Mouse (Mus musculus) forebrain, postnatal 0 days (tissue): Measurements from ENCODE around the gene Msi2. TPM values are rescaled to one million over a fixed set of nuclear protein-coding genes. Genes with fewer than 3 reads are reported as not detected.

Experiments
- ATAC-seq: fragments of 200-750 bp; cut with Nextera tagmentation; 2 replicates; pipeline ENCODE4 v1.8.0; 2017; ENCODE audit warnings: mild to moderate bottlenecking, moderate library complexity
- DNase-seq: peaks from one replicate; pipeline ENCODE4 v3.0.0-alpha.2; 2015
- H3K27ac ChIP-seq: fragments of 300-500 bp; sonication (generic); 2 replicates; pipeline ENCODE4 v1.5.1; 2014; ENCODE audit warnings: low read depth, mild to moderate bottlenecking, antibody characterized with exemption, low read length, moderate library complexity, mixed read lengths
- H3K27me3 ChIP-seq: fragments of 300-500 bp; sonication (generic); 2 replicates; pipeline ENCODE4 v1.6.1; 2014; ENCODE audit warnings: mild to moderate bottlenecking, low read length, mixed read lengths; ENCODE audit not compliant: insufficient read depth
- H3K36me3 ChIP-seq: fragments of 300-500 bp; sonication (generic); 2 replicates; pipeline ENCODE4 v1.6.1; 2014; ENCODE audit warnings: mild to moderate bottlenecking, moderate library complexity; ENCODE audit not compliant: insufficient read depth
- H3K4me1 ChIP-seq: fragments of 300-500 bp; sonication (generic); 2 replicates; pipeline ENCODE4 v1.6.1; 2014; ENCODE audit warnings: antibody characterized with exemption; ENCODE audit not compliant: insufficient read depth
- H3K4me2 ChIP-seq: fragments of 300-500 bp; sonication (generic); 2 replicates; pipeline ENCODE4 v1.6.1; 2014; ENCODE audit warnings: low read depth, mild to moderate bottlenecking, moderate library complexity
- H3K4me3 ChIP-seq: fragments of 300-500 bp; sonication (generic); 2 replicates; pipeline ENCODE4 v1.5.1; 2014; ENCODE audit warnings: low read depth, low read length, mixed read lengths
- H3K9ac ChIP-seq: fragments of 300-500 bp; sonication (generic); 2 replicates; pipeline ENCODE4 v1.6.1; 2014; ENCODE audit warnings: mild to moderate bottlenecking
- H3K9me3 ChIP-seq: fragments of 300-500 bp; sonication (generic); 2 replicates; pipeline ENCODE4 v1.6.1; 2016; ENCODE audit warnings: low read length
- CTCF ChIP-seq: sonication (generic); IDR thresholded peaks from 2 replicates; pipeline ENCODE4 v1.5.1; 2016; ENCODE audit warnings: antibody characterized with exemption, control low read depth, low read depth
- WGBS: fragments of 180-500 bp; shearing (Covaris S2); extraction: QIAGEN DNeasy Blood & Tissue Kit; methylation state at CpG from one replicate; pipeline ENCODE4 v1.1.7; 2014; 5-methylcytosine and 5-hydroxymethylcytosine counted together
- polyA plus RNA-seq: library from polyadenylated mRNA; unstranded; fragments of >200 nt; fragmentation: Nextera tagmentation; extraction: Ambion mirVana; gene quantifications from 2 replicates; pipeline ENCODE4 v1.2.1, GENCODE M21; 2015
- total RNA-seq: library from RNA; depleted of rRNA; stranded (reverse); fragments of >200 nt; gene quantifications from 2 replicates; pipeline ENCODE4 v1.2.3, GENCODE M21; 2014

Msi2 gene
- total and polyA plus RNA-seq, 2 experiments from 2014 or later, result 18.5 to 107 TPM

- no peaks in the 10 kb centered on the region for H3K9me3 ChIP-seq
- H3K4me2 ChIP-seq, result no peak overlapping the region
- 29% methylated on average over 2 of the region's 2 CpGs for WGBS
- peaks cover 9% of the 10 kb centered on the region; the same call in 1 of the 2 replicates for H3K4me1 ChIP-seq
- no peak for TF ChIP-seq CTCF
- DNase-seq (no peak), ATAC-seq (no peak; the same call in 1 of the 2 replicates)
- H3K4me3 ChIP-seq, result no peak overlapping the region
- H3K27ac ChIP-seq, result no peak overlapping the region
- no peak overlapping the region for H3K9ac ChIP-seq
- no peaks in the 10 kb centered on the region for H3K36me3 ChIP-seq
- no peaks in the 10 kb centered on the region for H3K27me3 ChIP-seq
Measured at GRCm38 (mm10) chr11:88515267-88515666, 203.0 kb downstream of the Msi2 start.

DNA sequence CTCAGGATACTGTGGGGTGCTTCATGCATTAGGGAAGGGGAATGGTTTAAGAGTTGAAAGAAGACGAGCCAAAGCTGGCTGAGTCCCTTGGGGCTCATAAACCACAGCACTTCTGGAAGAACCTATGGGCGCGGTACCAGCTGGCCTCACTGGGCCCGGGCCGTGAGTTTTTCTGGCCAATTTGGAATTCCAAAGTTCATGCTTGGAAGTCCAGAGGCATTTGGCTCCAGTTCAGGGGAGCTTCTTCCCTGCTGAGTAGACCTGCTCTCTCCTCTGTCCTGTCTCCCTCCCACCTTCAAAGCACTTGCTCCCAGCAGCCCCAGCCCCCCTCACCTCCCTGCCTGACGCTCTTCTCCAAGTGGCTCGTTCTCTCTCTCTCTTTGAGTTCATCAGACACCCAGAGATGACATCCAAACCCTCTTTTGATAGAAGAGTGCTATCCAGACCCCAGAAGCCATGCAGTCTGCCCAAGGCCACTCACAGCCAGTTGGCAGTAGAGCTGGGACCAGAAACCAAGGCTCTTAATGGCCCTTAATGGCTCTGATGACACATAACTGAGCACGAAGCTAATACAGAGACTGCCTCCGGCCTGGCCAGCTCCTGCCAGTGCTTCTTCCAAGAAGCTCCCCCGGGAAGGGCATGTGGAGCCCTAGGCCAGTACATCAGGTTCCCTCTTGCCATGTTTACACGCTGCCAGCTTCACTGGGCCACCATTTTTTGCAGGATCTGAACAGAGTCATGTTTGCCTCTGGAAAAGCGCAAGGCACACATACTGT is 204.0 kb downstream of the Msi2 start:
- no peaks in the 10 kb centered on the region for H3K36me3 ChIP-seq
- no peak overlapping the region for H3K27ac ChIP-seq
- H3K4me3 ChIP-seq, result no peak overlapping the region
- no peak overlapping the region for H3K4me2 ChIP-seq
- 83% methylated on average over 12 of the region's 12 CpGs for WGBS
- ATAC-seq, result no peak
- H3K9me3 ChIP-seq, result no peaks in the 10 kb centered on the region
- H3K4me1 ChIP-seq, result peaks cover 9% of the 10 kb centered on the region; the same call in 1 of the 2 replicates
- no peak overlapping the region for H3K9ac ChIP-seq
- no peak for DNase-seq
- H3K27me3 ChIP-seq, result no peaks in the 10 kb centered on the region
- TF ChIP-seq CTCF, result no peak

DNA sequence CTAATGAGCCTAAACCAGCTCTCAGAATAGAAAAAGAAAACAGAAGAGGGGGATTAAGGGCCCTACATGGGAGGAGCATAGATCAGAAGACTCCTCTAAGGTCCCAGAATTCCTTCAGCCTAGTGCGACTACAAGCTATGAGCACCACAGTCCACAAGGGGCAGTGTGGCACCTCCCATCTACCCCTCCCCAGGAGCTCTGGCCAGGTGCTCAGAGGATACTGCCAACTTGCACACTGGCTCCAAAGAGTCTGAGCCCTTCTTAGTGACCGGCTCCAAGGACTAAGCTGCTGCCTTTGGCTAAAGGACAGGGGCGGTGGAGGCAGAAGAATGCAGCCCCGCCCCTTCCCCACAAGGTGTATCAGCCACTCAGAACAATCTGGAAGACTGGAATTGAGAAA is 205.7 kb downstream of the Msi2 start:
- no peak for DNase-seq
- H3K27ac ChIP-seq, result no peak overlapping the region
- no peak overlapping the region for H3K4me2 ChIP-seq
- H3K9me3 ChIP-seq, result no peaks in the 10 kb centered on the region
- 23% methylated on average over 4 of the region's 4 CpGs for WGBS
- no peaks in the 10 kb centered on the region for H3K27me3 ChIP-seq
- peak; percentile 63 for TF ChIP-seq CTCF
- H3K36me3 ChIP-seq, result no peaks in the 10 kb centered on the region
- no peak overlapping the region for H3K4me3 ChIP-seq
- no peak overlapping the region for H3K9ac ChIP-seq
- ATAC-seq, result peak; percentile 39; the same call in 1 of the 2 replicates
- H3K4me1 ChIP-seq, result peaks cover 9% of the 10 kb centered on the region; the same call in 1 of the 2 replicates

DNA sequence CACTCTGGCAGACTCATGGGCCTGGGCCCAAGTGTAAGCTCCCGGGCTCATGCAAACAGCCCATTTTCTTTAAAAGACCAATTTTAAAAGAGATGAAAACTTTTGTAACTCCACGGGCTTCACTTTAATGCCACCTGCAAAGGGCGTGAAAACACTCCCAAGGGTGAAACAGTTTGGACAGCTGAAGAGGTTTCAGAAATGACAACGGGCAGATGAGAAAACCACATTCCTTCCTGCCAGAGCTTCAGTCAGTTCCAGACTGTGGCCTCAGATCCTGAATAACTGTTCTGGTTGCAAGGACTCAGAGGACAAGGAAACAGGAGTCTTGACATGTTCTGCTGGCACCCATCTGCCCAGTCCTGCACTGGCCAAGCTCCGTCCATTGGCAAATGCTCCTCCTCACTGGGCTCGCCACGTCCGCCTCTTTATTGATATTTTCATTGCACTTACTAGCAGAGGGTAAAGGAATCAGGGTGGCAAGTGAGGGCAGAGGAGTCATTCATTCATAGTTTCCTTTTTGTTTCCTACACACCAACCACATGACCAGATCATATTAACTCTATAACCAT is 207.9 kb downstream of the Msi2 start:
- H3K36me3 ChIP-seq, result no peaks in the 10 kb centered on the region
- no peak overlapping the region for H3K4me3 ChIP-seq
- H3K4me2 ChIP-seq, result no peak overlapping the region
- ATAC-seq (no peak), DNase-seq (no peak)
- TF ChIP-seq CTCF, result no peak
- no peak overlapping the region for H3K9ac ChIP-seq
- 65% methylated on average over 8 of the region's 8 CpGs for WGBS
- no peaks in the 10 kb centered on the region for H3K27me3 ChIP-seq
- no peak overlapping the region for H3K27ac ChIP-seq
- H3K4me1 ChIP-seq, result peaks cover 14% of the 10 kb centered on the region; the same call in 1 of the 2 replicates
- no peaks in the 10 kb centered on the region for H3K9me3 ChIP-seq

DNA sequence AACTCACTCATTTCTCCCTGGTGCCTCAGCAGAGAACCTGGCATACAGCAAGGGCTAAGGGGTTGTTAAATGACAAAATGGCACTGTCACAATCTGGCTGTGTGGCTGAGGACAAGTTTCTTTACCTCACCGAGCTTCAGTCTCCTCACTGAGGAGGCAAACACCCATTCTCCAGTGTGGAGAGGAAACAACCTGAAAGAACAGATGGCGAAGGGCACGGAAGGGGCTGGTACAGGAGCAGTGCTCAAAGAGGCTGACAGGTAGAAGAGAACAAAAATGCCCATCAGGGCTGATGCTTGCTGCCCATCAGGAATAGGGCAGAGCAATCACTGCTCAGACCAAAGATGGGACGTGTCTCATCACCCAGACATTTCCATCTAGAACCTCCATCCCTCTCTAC is 208.8 kb downstream of the Msi2 start:
- 82% methylated on average over 4 of the region's 4 CpGs for WGBS
- Histone ChIP-seq H3K4me1 (peaks cover 14% of the 10 kb centered on the region; the same call in 1 of the 2 replicates), H3K4me2 (no peak overlapping the region), H3K36me3 (no peaks in the 10 kb centered on the region), H3K4me3 (no peak overlapping the region), H3K27ac (no peak overlapping the region), H3K9me3 (no peaks in the 10 kb centered on the region), H3K9ac (no peak overlapping the region), H3K27me3 (no peaks in the 10 kb centered on the region)
- DNase-seq, result no peak
- TF ChIP-seq CTCF, result no peak
- no peak for ATAC-seq

GRCm38 (mm10) chr11:88508133-88508532 is 210.2 kb downstream of the Msi2 start:
- Histone ChIP-seq H3K4me2 (no peak overlapping the region), H3K27ac (no peak overlapping the region), H3K36me3 (no peaks in the 10 kb centered on the region), H3K4me3 (no peak overlapping the region), H3K4me1 (peaks cover 14% of the 10 kb centered on the region; the same call in 1 of the 2 replicates), H3K9ac (no peak overlapping the region), H3K27me3 (no peaks in the 10 kb centered on the region), H3K9me3 (no peaks in the 10 kb centered on the region)
- TF ChIP-seq CTCF, result no peak
- no peak for DNase-seq
- ATAC-seq, result peak; percentile 12
- 49% methylated on average over 7 of the region's 7 CpGs for WGBS
